Mouse (Mus musculus): ENCODE measurements around the gene Syne2.

GRCm38 (mm10) chr12:75924852-75925251 is 106.9 kb downstream of the Syne2 start:
- TF ChIP-seq ZNF384 (IDR thresholded peaks at IDR 0.05; ENCODE audit: low read depth, low read length), result no peak
- TF ChIP-seq HCFC1 (IDR thresholded peaks at IDR 0.05; ENCODE audit: borderline replicate concordance, insufficient read depth, low read length), result no peak
- no peak for TF ChIP-seq MAFK (IDR thresholded peaks at IDR 0.05; ENCODE audit: insufficient read depth, low read depth, low read length)
- TF ChIP-seq CHD2 (IDR thresholded peaks at IDR 0.05; ENCODE audit: low read depth, low read length), result no peak

Measured in ES-E14 (cell line).